Mouse (Mus musculus) midbrain, embryonic 14.5 days (tissue): Measurements from ENCODE around the gene Trappc5. TPM values are rescaled to one million over a fixed set of nuclear protein-coding genes. Genes with fewer than 3 reads are reported as not detected.

Source experiments
- ATAC-seq: fragments of 200-750 bp; cut with Nextera tagmentation; 2 replicates; pipeline ENCODE4 v1.8.0; 2017; ENCODE audit warnings: moderate number of reproducible peaks, moderate library complexity; ENCODE audit not compliant: low FRiP score, low TSS enrichment
- DNase-seq: peaks from one replicate; pipeline ENCODE4 v3.0.0-alpha.2; 2015
- H3K27ac ChIP-seq: fragments of 300-500 bp; sonication (generic); replicated peaks from 2 replicates; pipeline ENCODE4 v1.5.1; 2014; ENCODE audit warnings: mild to moderate bottlenecking, low read depth, low read length, moderate library complexity
- H3K27me3 ChIP-seq: fragments of 300-500 bp; sonication (generic); 2 replicates; pipeline ENCODE4 v1.6.1; 2014; ENCODE audit warnings: low read length, control low read depth, mixed read lengths; ENCODE audit not compliant: control insufficient read depth, insufficient read depth
- H3K36me3 ChIP-seq: fragments of 300-500 bp; sonication (generic); 2 replicates; pipeline ENCODE4 v1.6.1; 2014; ENCODE audit warnings: low read length, control low read depth; ENCODE audit not compliant: control insufficient read depth, insufficient read depth
- H3K4me1 ChIP-seq: fragments of 300-500 bp; sonication (generic); 2 replicates; pipeline ENCODE4 v1.6.1; 2014; ENCODE audit warnings: mild to moderate bottlenecking, antibody characterized with exemption, low read length, control low read depth; ENCODE audit not compliant: control insufficient read depth, insufficient read depth
- H3K4me2 ChIP-seq: fragments of 300-500 bp; sonication (generic); 2 replicates; pipeline ENCODE4 v1.6.1; 2014; ENCODE audit warnings: mild to moderate bottlenecking, low read length, moderate library complexity
- H3K4me3 ChIP-seq: fragments of 300-500 bp; sonication (generic); replicated peaks from 2 replicates; pipeline ENCODE4 v1.5.1; 2014; ENCODE audit warnings: low read depth, low read length
- H3K9ac ChIP-seq: fragments of 300-500 bp; sonication (generic); replicated peaks from 2 replicates; pipeline ENCODE4 v1.6.1; 2014; ENCODE audit warnings: mild to moderate bottlenecking, low read length, moderate library complexity
- H3K9me3 ChIP-seq: fragments of 300-500 bp; sonication (generic); 2 replicates; pipeline ENCODE4 v1.6.1; 2016; ENCODE audit warnings: low read length, control low read depth, mixed read lengths; ENCODE audit not compliant: control insufficient read depth
- WGBS: fragments of 180-500 bp; shearing (Covaris S2); extraction: QIAGEN DNeasy Blood & Tissue Kit; methylation state at CpG from one replicate; pipeline ENCODE4 v1.1.7; 2014; 5-methylcytosine and 5-hydroxymethylcytosine counted together
- polyA plus RNA-seq: library from polyadenylated mRNA; unstranded; fragments of >200 nt; fragmentation: Nextera tagmentation; extraction: Ambion mirVana; gene quantifications from 2 replicates; pipeline ENCODE4 v1.2.1, GENCODE M21; 2014

Gene Trappc5
- polyA plus RNA-seq, 1 experiment from 2014 or later: 48.0 TPM

- Histone ChIP-seq H3K9me3 (no peaks in the 10 kb centered on the region), H3K36me3 (peaks cover 42% of the 10 kb centered on the region), H3K4me1 (no peaks in the 10 kb centered on the region), H3K9ac (no peak overlapping the region), H3K4me2 (no peak overlapping the region), H3K27me3 (no peaks in the 10 kb centered on the region), H3K4me3 (no peak overlapping the region), H3K27ac (no peak overlapping the region)
- no peak for ATAC-seq
- WGBS: 73% methylated on average over 6 of the region's 6 CpGs
- DNase-seq: no peak
Measured at GRCm38 (mm10) chr8:3683408-3684176, 7.5 kb downstream of the Trappc5 start.

- Histone ChIP-seq H3K4me2 (no peak overlapping the region), H3K9me3 (no peaks in the 10 kb centered on the region), H3K4me1 (no peaks in the 10 kb centered on the region), H3K27ac (no peak overlapping the region), H3K4me3 (no peak overlapping the region), H3K27me3 (no peaks in the 10 kb centered on the region), H3K9ac (no peak overlapping the region), H3K36me3 (peaks cover 33% of the 10 kb centered on the region)
- no peak for ATAC-seq
- no peak for DNase-seq
Measured at GRCm38 (mm10) chr8:3684530-3684929, 8.4 kb downstream of the Trappc5 start.

- Histone ChIP-seq H3K9me3 (no peaks in the 10 kb centered on the region), H3K27me3 (no peaks in the 10 kb centered on the region), H3K27ac (no peak overlapping the region), H3K4me3 (no peak overlapping the region), H3K36me3 (peaks cover 24% of the 10 kb centered on the region), H3K4me1 (no peaks in the 10 kb centered on the region), H3K4me2 (no peak overlapping the region), H3K9ac (no peak overlapping the region)
- DNase-seq (no peak), ATAC-seq (no peak)
- WGBS: 74% methylated on average over 4 of the region's 5 CpGs
Measured at GRCm38 (mm10) chr8:3685422-3685821, 9.3 kb downstream of the Trappc5 start.

- no peak for ATAC-seq
- no peak for DNase-seq
- H3K4me1 ChIP-seq: no peaks in the 10 kb centered on the region
- peaks cover 8% of the 10 kb centered on the region for H3K36me3 ChIP-seq
- H3K9me3 ChIP-seq: no peaks in the 10 kb centered on the region
- no peak overlapping the region for H3K9ac ChIP-seq
- H3K4me3 ChIP-seq: no peak overlapping the region
- H3K27me3 ChIP-seq: no peaks in the 10 kb centered on the region
- no peak overlapping the region for H3K27ac ChIP-seq
- 80% methylated on average over 6 of the region's 6 CpGs for WGBS
- no peak overlapping the region for H3K4me2 ChIP-seq
Measured at GRCm38 (mm10) chr8:3687537-3687936, 11.4 kb downstream of the Trappc5 start.

GRCm38 (mm10) chr8:3690774-3691173, 14.7 kb downstream of the Trappc5 start:
- Histone ChIP-seq H3K9ac (no peak overlapping the region), H3K9me3 (no peaks in the 10 kb centered on the region), H3K4me1 (no peaks in the 10 kb centered on the region), H3K27ac (no peak overlapping the region), H3K4me3 (no peak overlapping the region), H3K36me3 (no peaks in the 10 kb centered on the region), H3K4me2 (no peak overlapping the region), H3K27me3 (no peaks in the 10 kb centered on the region)
- 75% methylated on average over 3 of the region's 3 CpGs for WGBS
- no peak for ATAC-seq
- DNase-seq: no peak

GRCm38 (mm10) chr8:3694121-3694520, 18.0 kb downstream of the Trappc5 start, which contains the start of gene Fcer2a:
Gene Fcer2a (minus strand): TSS chr8:3694175.
- 83% methylated on average over 3 of the region's 3 CpGs for WGBS
- no peak for ATAC-seq
- H3K9me3 ChIP-seq: no peaks in the 10 kb centered on the region
- H3K27me3 ChIP-seq: no peaks in the 10 kb centered on the region
- no peak within 1 kb of the TSS for H3K27ac ChIP-seq
- H3K9ac ChIP-seq: no peak within 1 kb of the TSS
- H3K36me3 ChIP-seq: no peaks in the 10 kb centered on the region
- DNase-seq: no peak
- no peak within 1 kb of the TSS for H3K4me2 ChIP-seq
- no peaks in the 10 kb centered on the region for H3K4me1 ChIP-seq
- H3K4me3 ChIP-seq: no peak within 1 kb of the TSS

GRCm38 (mm10) chr8:3701491-3701890, 25.4 kb downstream of the Trappc5 start:
- DNase-seq (no peak), ATAC-seq (no peak)
- Histone ChIP-seq H3K27ac (no peak overlapping the region), H3K4me1 (no peaks in the 10 kb centered on the region), H3K4me3 (no peak overlapping the region), H3K9me3 (no peaks in the 10 kb centered on the region), H3K4me2 (no peak overlapping the region), H3K36me3 (no peaks in the 10 kb centered on the region), H3K27me3 (no peaks in the 10 kb centered on the region), H3K9ac (no peak overlapping the region)
- WGBS: 95% methylated on average over 1 of the region's 1 CpGs

GRCm38 (mm10) chr8:3705711-3706110, 29.6 kb downstream of the Trappc5 start:
- Histone ChIP-seq H3K27me3 (no peaks in the 10 kb centered on the region), H3K27ac (no peak overlapping the region), H3K4me2 (no peak overlapping the region), H3K4me3 (no peak overlapping the region), H3K9me3 (no peaks in the 10 kb centered on the region), H3K4me1 (no peaks in the 10 kb centered on the region), H3K36me3 (no peaks in the 10 kb centered on the region), H3K9ac (no peak overlapping the region)
- WGBS: 59% methylated on average over 4 of the region's 4 CpGs
- ATAC-seq (no peak), DNase-seq (no peak)

- WGBS: 79% methylated on average over 7 of the region's 7 CpGs
- H3K27ac ChIP-seq: no peak overlapping the region
- no peaks in the 10 kb centered on the region for H3K9me3 ChIP-seq
- no peak overlapping the region for H3K4me2 ChIP-seq
- H3K36me3 ChIP-seq: no peaks in the 10 kb centered on the region
- H3K4me3 ChIP-seq: no peak overlapping the region
- no peak for ATAC-seq
- H3K4me1 ChIP-seq: no peaks in the 10 kb centered on the region
- no peaks in the 10 kb centered on the region for H3K27me3 ChIP-seq
- no peak overlapping the region for H3K9ac ChIP-seq
- DNase-seq: no peak
Measured at GRCm38 (mm10) chr8:3707611-3708010, 31.5 kb downstream of the Trappc5 start.
